Mouse (Mus musculus) skeletal muscle tissue, adult 2 months (tissue): ENCODE measurements around the gene Sytl3.

Experiments used
- DNase-seq: peaks from one replicate; pipeline ENCODE4 v3.0.0-alpha.2; 2012; ENCODE audit warnings: low read depth, low spot score

Sytl3 gene

GRCm38 (mm10) chr17:6777629-6778331 is 118.9 kb downstream of the Sytl3 start:
- no peak for DNase-seq

DNA sequence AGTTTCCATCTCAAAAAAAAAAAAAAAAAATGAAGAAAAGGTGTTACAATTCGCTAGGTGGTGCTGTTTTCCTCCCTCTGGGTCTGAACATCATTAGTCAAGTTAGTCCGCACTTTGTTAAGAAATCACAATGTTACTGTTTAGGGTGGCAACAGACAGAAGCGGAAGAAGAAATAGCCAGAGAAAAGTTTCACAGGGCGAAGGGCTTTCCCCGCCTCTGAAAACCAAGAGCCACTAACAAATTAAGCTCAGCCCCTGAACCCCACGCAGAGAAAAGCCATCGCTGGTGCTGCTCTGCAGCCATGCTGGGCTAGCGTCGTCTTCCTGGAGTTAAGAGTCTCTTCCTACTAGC is 119.4 kb downstream of the Sytl3 start:
- DNase-seq = peak; percentile 44

DNA sequence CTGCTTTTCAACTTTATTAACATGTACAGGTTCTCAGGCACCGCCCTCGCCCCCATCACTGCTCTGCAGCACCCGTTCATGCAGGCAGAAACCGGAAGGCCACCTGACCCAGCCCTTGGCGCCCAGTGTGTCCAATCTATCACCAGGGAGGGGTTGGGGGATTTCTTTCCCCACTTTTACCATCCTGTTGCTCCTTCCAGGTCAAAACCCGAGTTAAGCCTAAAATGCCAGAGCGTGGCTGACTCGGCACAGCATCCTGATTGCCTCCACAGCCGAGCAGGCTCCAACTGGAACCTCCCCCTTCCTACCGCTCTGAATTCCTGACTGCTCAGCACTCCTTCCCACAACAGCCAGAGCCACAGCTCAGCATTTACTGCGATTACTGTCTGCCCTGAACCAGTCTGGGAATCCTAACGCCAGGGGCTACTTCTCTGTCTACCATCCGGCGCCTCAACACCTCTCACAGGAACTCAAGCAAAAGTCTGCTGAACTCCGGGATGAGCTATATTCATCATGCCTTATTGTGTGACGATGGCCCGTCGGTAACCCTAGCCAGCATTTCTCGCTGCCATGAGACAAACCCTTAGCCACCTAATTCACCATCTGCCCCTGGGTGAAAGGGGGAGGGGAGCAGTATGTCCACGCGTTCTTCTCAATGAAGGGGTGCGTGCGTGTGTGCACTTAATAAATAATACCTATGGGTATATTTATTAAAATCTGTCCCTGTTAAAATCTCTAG is 120.0 kb downstream of the Sytl3 start:
- peak; percentile 12 for DNase-seq

DNA sequence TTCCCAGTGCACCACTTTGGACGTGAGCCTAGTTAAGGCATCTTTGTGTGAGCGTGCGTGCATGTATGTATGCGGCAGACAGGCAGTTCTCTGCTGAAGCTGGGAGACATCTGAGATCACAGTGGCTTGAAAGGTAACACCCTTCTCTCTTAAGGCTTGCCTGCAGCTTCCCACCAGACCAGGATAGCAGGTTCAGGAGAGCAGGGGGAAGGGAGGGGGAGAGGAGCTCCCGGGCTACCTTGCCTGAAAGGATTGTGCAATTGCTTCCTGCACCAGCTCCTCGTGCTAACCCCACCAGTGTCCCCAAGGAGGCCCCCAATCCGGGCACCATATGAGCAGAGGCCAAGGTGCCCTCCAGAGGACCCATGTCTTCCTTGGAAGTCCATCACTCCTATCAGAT is 120.7 kb downstream of the Sytl3 start:
- DNase-seq = no peak

- no peak for DNase-seq
These were observed 121.7 kb downstream of the Sytl3 start for GRCm38 (mm10) chr17:6780521-6781115.

DNA sequence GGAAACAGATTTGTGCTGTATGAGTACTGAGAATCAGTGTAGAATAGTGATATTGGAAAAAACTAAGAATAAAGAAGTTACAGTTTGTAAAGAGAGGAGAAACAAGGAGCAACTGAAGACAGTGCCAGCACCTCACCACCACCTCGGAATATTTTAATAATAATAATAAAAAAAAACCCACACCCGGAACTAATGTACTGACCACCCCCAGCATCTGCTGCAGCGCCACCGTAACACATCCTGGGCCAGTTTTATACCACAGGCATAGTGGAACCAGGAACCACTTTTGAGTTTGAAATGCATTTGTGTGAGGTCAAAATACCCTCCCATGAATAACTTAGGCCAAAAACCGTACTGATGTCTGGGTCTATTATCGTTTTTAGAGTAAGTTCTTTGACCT is 122.4 kb downstream of the Sytl3 start:
- no peak for DNase-seq

- no peak for DNase-seq
These were observed 123.2 kb downstream of the Sytl3 start for GRCm38 (mm10) chr17:6782033-6782526.

DNA sequence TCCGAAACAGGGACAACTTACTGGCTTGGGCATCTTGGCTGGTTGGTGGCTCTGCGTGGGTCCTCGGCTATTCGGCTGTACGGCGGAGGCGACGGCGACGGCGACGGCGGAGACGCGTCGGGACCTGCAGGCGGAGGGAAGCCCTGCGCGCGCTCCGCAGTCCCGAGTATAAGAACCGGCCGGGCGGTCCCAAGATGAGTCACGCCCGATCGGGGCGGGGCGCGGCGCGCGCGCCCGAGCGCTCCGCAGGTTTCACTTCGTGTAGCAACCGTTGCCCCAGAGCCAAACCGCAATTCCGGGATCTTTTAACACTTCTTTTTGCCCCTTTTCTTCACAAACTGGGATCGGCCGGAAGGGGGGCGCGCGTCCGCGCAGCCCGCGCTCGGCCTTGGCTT is 123.7 kb downstream of the Sytl3 start, which contains the start of gene Ezr:
Gene Ezr, minus strand, starts transcription at position 174 of the 395 bp plus-strand sequence.
- peak; percentile 71 for DNase-seq

DNA sequence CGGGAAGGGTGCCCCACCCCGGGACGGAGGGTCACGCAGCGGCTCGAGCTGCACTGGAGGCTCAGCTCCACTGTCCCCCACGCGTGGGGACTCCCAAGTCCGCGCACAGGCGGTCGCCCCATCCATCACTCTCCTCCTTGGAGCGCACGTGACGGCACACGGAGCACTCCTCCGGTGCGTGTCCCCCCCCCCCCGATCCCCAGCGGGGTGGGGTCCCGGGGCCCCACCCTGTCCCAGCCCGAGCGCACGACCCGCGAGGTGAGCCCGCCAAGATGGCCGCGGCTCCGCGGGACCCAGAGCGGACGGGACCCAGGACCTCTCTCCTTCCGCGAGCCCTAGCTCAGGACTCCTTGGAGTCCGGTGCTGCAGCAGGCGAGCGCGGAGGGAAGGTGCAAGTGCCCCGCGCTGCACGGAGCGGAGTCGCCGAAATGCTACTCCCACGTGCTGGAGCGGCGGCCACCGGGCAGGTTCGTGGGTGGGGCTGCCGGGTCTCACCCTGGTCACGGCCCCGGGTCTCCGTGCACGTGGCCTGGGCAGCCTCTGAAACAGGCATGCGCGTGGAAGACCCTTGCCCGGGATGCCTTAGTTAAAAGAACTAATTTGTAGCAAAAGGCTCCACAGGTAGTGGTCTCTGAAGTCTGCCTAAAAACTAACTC is 124.2 kb downstream of the Sytl3 start:
- DNase-seq = peak; percentile 15

DNA sequence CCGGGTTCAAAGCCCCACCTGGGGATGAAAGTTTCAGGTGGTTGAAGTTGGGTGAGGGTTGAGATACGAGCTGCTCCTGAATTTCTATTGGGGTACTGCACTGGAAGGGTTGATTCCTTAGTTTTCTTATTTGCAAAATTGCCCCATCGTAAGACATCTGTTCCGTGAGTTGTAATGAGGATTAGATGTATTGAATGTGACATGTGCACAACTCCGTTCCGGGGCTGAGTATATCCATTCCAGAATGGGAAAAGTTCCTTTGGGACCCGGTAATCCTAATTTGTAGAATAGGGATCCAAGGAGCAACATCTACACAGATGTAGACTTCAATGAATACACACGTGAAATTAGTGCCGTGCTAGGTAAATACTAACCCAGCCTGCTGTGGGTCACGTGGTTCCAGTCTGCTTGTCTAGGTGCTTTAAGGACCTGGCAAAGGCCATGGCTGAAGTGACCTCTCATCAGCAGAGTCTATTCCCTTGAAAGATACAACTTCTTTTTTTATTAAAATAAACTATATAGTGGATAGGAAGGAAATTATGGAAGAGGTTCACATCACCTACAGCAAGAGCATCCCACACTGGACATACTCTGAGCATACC is 125.0 kb downstream of the Sytl3 start:
- no peak for DNase-seq

GRCm38 (mm10) chr17:6787241-6787640 is 128.3 kb downstream of the Sytl3 start:
- DNase-seq = no peak
